Mouse (Mus musculus): ENCODE measurements around the gene Cfd.

The Cfd gene

GRCm38 (mm10) chr10:79934272-79934721, 43.6 kb downstream of the Cfd start:
- DNase-seq: peak; percentile 91

GRCm38 (mm10) chr10:79934794-79935569, 44.3 kb downstream of the Cfd start:
- no peak for DNase-seq

- peak; percentile 86 for DNase-seq
Measured at GRCm38 (mm10) chr10:79936284-79936910, 45.7 kb downstream of the Cfd start.

- peak; percentile 87 for DNase-seq
Measured at GRCm38 (mm10) chr10:79936911-79937441, 46.3 kb downstream of the Cfd start.

- DNase-seq: peak; percentile 82
Measured at GRCm38 (mm10) chr10:79937775-79938526, 47.3 kb downstream of the Cfd start.

- DNase-seq: no peak
Measured at GRCm38 (mm10) chr10:79940749-79941148, 50.1 kb downstream of the Cfd start.

Data from kidney, postnatal 14 days (tissue).